Mouse (Mus musculus): Measurements from ENCODE around the gene Shld2.

DNA sequence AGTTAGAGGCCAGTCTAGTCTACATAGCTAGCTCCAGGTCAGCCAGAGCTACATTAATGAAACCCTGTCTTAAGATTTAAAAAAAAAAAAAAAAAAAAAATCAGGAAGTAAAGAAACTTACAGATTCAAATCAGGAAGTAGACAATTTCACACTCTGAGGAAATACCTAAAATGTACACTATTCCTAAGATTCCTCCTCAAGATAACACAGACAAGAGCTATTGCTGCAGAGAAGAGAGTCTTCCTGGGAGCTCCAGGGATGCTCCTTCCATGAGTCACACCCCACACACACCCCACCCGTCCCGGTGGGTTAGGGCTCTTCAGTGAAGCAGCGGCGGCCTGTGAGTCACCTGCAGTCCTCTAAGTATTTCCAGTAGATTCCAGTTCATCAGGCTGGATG is 13.3 kb downstream of the Shld2 start:
- TF ChIP-seq CTCF (IDR thresholded peaks at IDR 0.05; ENCODE audit: low read depth, low read length) (no peak), POLR2A (IDR thresholded peaks at IDR 0.05; ENCODE audit: borderline replicate concordance, low read depth, low read length) (no peak)
